Mouse (Mus musculus): ENCODE results near the gene D930048N14Rik.
A peak's percentile ranks its signal among the peaks of the same experiment; 100 is the strongest.
"Not testable (repeated sequence)": the region's sequence is repeated elsewhere in the genome, so short reads cannot be mapped to it uniquely, and the experiment has no call there.

Gene D930048N14Rik

GRCm38 (mm10) chr11:51629651-51630314 lies 21.0 kb upstream of the D930048N14Rik start:
- DNase-seq, result no peak

- DNase-seq, result peak; percentile 21 to 45
These were observed 18.5 kb upstream of the D930048N14Rik start for GRCm38 (mm10) chr11:51632130-51632753.

GRCm38 (mm10) chr11:51633200-51633599 lies 17.6 kb upstream of the D930048N14Rik start:
- DNase-seq, result not testable (repeated sequence)

GRCm38 (mm10) chr11:51633721-51634120 lies 17.0 kb upstream of the D930048N14Rik start:
- no peak for DNase-seq

- no peak for DNase-seq
These were observed 15.6 kb upstream of the D930048N14Rik start for GRCm38 (mm10) chr11:51635127-51635524.

GRCm38 (mm10) chr11:51635525-51636322 lies 15.0 kb upstream of the D930048N14Rik start, which contains the start of gene Rmnd5b:
Rmnd5b (minus strand) TSS chr11:51635896.
- DNase-seq, result peak; percentile 89 to 94

- peak; percentile 75 to 84 for DNase-seq
These were observed 14.4 kb upstream of the D930048N14Rik start for GRCm38 (mm10) chr11:51636323-51636684.

- peak; percentile 67 to 77 for DNase-seq
These were observed 12.8 kb upstream of the D930048N14Rik start for GRCm38 (mm10) chr11:51637971-51638414.

- DNase-seq, result no peak
These were observed 12.3 kb upstream of the D930048N14Rik start for GRCm38 (mm10) chr11:51638497-51638896.

GRCm38 (mm10) chr11:51640748-51641147 lies 10.0 kb upstream of the D930048N14Rik start:
- no peak for DNase-seq

GRCm38 (mm10) chr11:51643202-51643601 lies 7.6 kb upstream of the D930048N14Rik start:
- DNase-seq, result no peak

- DNase-seq, result no peak
These were observed 7.0 kb upstream of the D930048N14Rik start for GRCm38 (mm10) chr11:51643761-51644160.

- no peak for DNase-seq
These were observed 6.5 kb upstream of the D930048N14Rik start for GRCm38 (mm10) chr11:51644217-51644616.

- DNase-seq, result peak; percentile 25 to 37
These were observed 5.5 kb upstream of the D930048N14Rik start for GRCm38 (mm10) chr11:51645293-51645692.

- no peak for DNase-seq
These were observed 4.5 kb upstream of the D930048N14Rik start for GRCm38 (mm10) chr11:51646245-51646644.

GRCm38 (mm10) chr11:51646751-51647667 lies 3.7 kb upstream of the D930048N14Rik start:
- DNase-seq, result peak; percentile 47 to 59

GRCm38 (mm10) chr11:51648566-51648965 lies 2.2 kb upstream of the D930048N14Rik start:
- peak; percentile 59 to 74 for DNase-seq

GRCm38 (mm10) chr11:51649111-51649888 lies 1.5 kb upstream of the D930048N14Rik start:
- DNase-seq, result peak; percentile 31 to 37

GRCm38 (mm10) chr11:51649889-51650199 lies 910 bp upstream of the D930048N14Rik start:
- peak in 1 of 2 experiments; percentile 55 for DNase-seq

GRCm38 (mm10) chr11:51650261-51650660 lies 493 bp upstream of the D930048N14Rik start:
- peak in 1 of 2 experiments; percentile 57 for DNase-seq

- DNase-seq, result no peak
These were observed 2.2 kb downstream of the D930048N14Rik start for GRCm38 (mm10) chr11:51652889-51653418.
